Mouse (Mus musculus) forebrain, embryonic 13.5 days (tissue): ENCODE results near the gene Hspa1a. TPM values are rescaled to one million over a fixed set of nuclear protein-coding genes. Genes with fewer than 3 reads are reported as not detected.
"Not testable (repeated sequence)": the region's sequence is repeated elsewhere in the genome, so short reads cannot be mapped to it uniquely, and the experiment has no call there.

Source experiments
- ATAC-seq: fragments of 200-750 bp; cut with Nextera tagmentation; 2 replicates; pipeline ENCODE4 v1.8.0; 2017
- H3K27ac ChIP-seq: fragments of 300-500 bp; sonication (generic); 2 replicates; pipeline ENCODE4 v1.5.1; 2015; ENCODE audit warnings: inconsistent platforms, mild to moderate bottlenecking, moderate library complexity
- H3K27me3 ChIP-seq: fragments of 300-500 bp; sonication (generic); 2 replicates; pipeline ENCODE4 v1.6.1; 2015; ENCODE audit warnings: mild to moderate bottlenecking, inconsistent platforms
- H3K36me3 ChIP-seq: fragments of 300-500 bp; sonication (generic); 2 replicates; pipeline ENCODE4 v1.6.1; 2015; ENCODE audit warnings: mild to moderate bottlenecking, inconsistent platforms; ENCODE audit not compliant: poor library complexity, severe bottlenecking
- H3K4me1 ChIP-seq: fragments of 300-500 bp; sonication (generic); 2 replicates; pipeline ENCODE4 v1.6.1; 2015; ENCODE audit warnings: inconsistent platforms
- H3K4me2 ChIP-seq: fragments of 300-500 bp; sonication (generic); 2 replicates; pipeline ENCODE4 v1.6.1; 2015; ENCODE audit warnings: inconsistent platforms, mild to moderate bottlenecking, moderate library complexity
- H3K4me3 ChIP-seq: fragments of 300-500 bp; sonication (generic); 2 replicates; pipeline ENCODE4 v1.5.1; 2015; ENCODE audit warnings: mild to moderate bottlenecking, inconsistent platforms
- H3K9ac ChIP-seq: fragments of 300-500 bp; sonication (generic); 2 replicates; pipeline ENCODE4 v1.6.1; 2015; ENCODE audit warnings: mild to moderate bottlenecking, inconsistent platforms
- H3K9me3 ChIP-seq: fragments of 300-500 bp; sonication (generic); replicated peaks from 2 replicates; pipeline ENCODE4 v1.6.1; 2016; ENCODE audit warnings: inconsistent platforms
- WGBS: fragments of 180-500 bp; shearing (Covaris S2); methylation state at CpG from one replicate; pipeline ENCODE4 v1.1.7; 2015; 5-methylcytosine and 5-hydroxymethylcytosine counted together
- polyA plus RNA-seq: library from polyadenylated mRNA; unstranded; fragments of >200 nt; fragmentation: Nextera tagmentation; extraction: Ambion mirVana; gene quantifications from 2 replicates; pipeline ENCODE4 v1.2.1, GENCODE M21; 2015

Gene Hspa1a
- polyA plus RNA-seq, result 1.5 and 1.6 TPM in 2 replicates

DNA sequence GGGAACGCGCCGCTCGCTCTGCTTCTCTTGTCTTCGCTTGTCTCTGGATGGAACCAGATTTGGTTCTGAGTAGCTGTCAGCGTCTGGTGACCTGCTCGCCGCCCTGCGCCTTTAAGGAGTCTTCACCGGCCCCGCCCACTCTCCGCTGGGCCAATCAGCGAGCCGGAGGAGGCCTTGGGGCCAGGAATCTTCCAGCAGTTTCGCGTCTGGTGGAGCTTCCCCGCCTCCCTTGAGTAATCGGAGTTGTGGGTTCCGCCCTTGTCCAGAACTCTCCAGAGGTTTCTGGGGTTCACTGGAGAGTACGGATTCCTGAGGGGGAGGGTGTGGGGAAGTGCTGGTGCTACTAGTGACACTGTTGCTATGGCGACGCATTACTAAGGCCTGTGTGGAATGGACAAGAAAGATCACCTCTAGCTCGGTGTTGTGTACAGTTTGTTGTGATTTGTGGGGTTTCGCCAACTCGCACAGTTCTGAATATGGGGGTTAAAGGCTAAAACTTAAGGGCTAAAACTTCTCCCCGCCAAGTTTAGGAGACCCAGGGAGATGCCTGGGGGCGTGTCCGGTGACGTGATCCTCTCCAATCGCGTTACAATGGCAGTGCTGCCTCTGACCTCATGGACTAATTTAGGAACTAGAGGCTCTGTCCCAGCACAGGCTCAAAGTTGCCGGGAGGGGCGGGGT is at the start of gene Hspa1a, which contains the start of gene Hspa1l:
Hspa1a (minus strand) TSS at position 88 of the 681 bp plus-strand sequence.
Hspa1l (plus strand) TSS at position 635 of the 681 bp plus-strand sequence.
- WGBS, result under 1% methylated on average over 32 of the region's 33 CpGs
- H3K9me3 ChIP-seq, H3K36me3 ChIP-seq, H3K4me1 ChIP-seq, H3K27ac ChIP-seq: not testable (repeated sequence)
- Histone ChIP-seq H3K27me3 (peaks cover 38% of the 10 kb centered on the region), H3K4me2 (peak within 1 kb of the TSS; percentile 79), H3K9ac (peak within 1 kb of the TSS; percentile 48; the same call in 1 of the 2 replicates), H3K4me3 (peak within 1 kb of the TSS; percentile 40)
- peak; percentile 96 for ATAC-seq

DNA sequence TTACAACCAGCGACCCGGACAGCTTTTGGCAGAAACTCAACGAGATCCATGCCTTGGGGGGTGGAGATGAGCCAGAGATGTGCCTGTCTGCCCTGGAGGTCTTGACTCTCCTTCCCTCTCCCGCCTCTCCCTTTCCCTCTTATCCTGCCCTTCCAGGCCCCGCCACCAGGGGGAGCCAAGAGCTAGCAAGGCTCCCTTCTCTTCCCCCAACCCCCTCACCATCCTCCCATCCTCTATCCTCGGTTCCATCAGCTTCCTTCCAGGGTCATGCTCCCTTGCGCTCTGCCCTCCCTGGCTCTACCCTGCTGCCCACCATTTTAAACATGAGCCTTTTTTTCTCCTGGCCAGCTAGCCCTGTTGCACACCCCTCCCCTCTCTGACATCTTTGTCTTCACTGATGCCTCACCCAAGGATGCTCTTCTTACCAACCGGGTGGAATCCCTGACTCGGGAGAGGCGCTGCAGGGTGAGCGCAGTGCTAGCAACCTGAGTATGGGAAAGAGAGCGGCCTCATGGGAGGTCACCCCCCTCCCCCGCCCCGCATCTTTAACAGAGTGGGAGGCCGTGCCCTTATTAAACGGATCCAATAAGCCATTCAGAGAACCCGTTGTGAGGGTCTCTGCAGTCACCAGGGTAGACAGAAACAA is 49.3 kb upstream of the Hspa1a start:
- Histone ChIP-seq H3K9me3 (no peaks in the 10 kb centered on the region), H3K36me3 (peaks cover 16% of the 10 kb centered on the region), H3K27me3 (no peaks in the 10 kb centered on the region), H3K4me1 (peaks cover 16% of the 10 kb centered on the region), H3K27ac (peak overlapping the region; percentile 2; the same call in 1 of the 2 replicates), H3K4me2 (peak overlapping the region; percentile 36), H3K9ac (no peak overlapping the region), H3K4me3 (no peak overlapping the region)
- WGBS, result 4% methylated on average over 17 of the region's 17 CpGs
- peak; percentile 74 for ATAC-seq

DNA sequence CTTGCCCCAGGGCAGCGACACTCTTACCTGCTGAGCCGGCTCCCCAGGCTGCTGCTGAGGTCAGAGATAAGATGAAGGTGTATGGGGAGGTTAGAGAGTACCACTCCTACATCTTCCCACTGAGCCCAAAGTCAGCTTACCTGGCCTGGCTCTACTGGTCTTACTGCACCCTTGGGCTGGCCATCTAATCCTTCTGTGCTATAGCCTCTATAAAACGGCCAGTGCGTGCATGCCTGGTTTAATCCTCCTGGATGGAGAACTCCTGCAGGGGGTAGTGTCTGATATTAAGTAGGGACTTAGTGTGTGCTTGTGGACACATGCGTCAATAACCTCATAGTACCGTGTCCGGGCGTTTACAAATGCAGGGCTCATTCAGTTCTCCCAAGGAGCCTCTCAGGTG is 48.6 kb upstream of the Hspa1a start:
- Histone ChIP-seq H3K36me3 (peaks cover 23% of the 10 kb centered on the region), H3K9me3 (no peaks in the 10 kb centered on the region), H3K4me3 (no peak overlapping the region), H3K4me1 (peaks cover 14% of the 10 kb centered on the region), H3K9ac (no peak overlapping the region), H3K4me2 (no peak overlapping the region), H3K27me3 (no peaks in the 10 kb centered on the region), H3K27ac (no peak overlapping the region)
- ATAC-seq, result no peak
- 86% methylated on average over 8 of the region's 8 CpGs for WGBS

DNA sequence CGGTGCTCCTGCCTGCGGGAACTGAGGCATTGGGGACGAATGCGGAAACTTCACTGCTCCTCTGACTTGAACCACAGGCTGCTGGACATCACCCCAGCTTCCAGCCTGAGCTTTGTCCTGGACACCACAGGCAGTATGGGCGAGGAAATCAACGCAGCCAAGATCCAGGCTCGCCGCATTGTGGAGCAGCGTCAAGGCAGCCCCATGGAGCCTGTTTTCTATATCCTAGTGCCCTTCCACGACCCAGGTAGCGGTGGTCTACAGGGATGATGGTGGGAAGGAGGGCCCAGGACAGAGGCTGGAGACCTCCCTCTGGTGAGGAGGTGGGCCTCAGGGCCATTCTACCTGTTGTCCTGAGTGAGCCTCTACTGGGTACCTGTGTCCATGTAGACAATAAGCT is 47.9 kb upstream of the Hspa1a start:
- Histone ChIP-seq H3K4me3 (no peak overlapping the region), H3K27me3 (no peaks in the 10 kb centered on the region), H3K9ac (no peak overlapping the region), H3K4me2 (no peak overlapping the region), H3K36me3 (peaks cover 30% of the 10 kb centered on the region), H3K4me1 (peaks cover 14% of the 10 kb centered on the region), H3K9me3 (no peaks in the 10 kb centered on the region), H3K27ac (no peak overlapping the region)
- WGBS, result 78% methylated on average over 11 of the region's 11 CpGs
- ATAC-seq, result no peak

DNA sequence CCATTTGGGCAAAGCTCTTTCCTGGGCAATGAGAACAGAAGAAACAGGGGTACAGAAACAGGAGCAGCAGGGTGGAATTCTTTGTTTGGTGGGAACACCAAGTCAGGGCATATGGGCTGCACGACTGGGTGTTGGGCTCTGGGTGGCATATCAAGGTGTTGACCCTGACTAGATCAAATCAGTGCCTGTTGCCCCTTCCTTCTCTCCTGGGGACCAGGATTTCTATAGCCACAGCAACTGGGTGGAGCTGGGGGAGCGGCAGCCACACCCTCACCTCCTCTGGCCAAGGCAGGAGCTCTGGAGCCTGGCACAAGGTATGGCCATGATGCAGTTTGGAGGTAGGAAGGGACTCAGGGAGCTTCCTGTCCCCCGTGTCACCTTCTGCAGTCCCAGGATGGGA is 46.2 kb upstream of the Hspa1a start:
- Histone ChIP-seq H3K9ac (0 out of 2 replicates have a peak overlapping the region, but pooled peaks have one; percentile 21), H3K27me3 (no peaks in the 10 kb centered on the region), H3K27ac (no peak overlapping the region), H3K4me3 (no peak overlapping the region), H3K4me1 (peaks cover 14% of the 10 kb centered on the region), H3K36me3 (peaks cover 47% of the 10 kb centered on the region), H3K4me2 (no peak overlapping the region), H3K9me3 (no peaks in the 10 kb centered on the region)
- ATAC-seq, result no peak
- 74% methylated on average over 3 of the region's 3 CpGs for WGBS

DNA sequence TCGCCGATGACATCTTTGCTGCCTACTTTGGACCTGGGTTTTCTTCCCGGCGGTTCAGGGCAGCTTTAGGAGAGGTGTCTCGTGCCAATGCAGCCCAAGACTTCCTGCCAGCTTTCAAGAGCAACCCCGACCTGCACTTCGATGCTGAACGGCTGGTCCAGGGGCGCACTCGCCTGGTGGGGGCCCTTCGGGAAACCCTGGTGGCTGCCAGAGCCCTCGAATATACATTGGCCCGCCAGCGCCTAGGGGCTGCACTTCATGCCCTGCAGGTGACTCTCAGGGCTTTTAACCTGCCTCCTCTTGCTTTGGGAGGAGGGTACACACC is 45.7 kb upstream of the Hspa1a start:
- Histone ChIP-seq H3K9ac (peak overlapping the region; percentile 21; the same call in 1 of the 2 replicates), H3K4me3 (no peak overlapping the region), H3K27ac (no peak overlapping the region), H3K27me3 (no peaks in the 10 kb centered on the region), H3K4me1 (peaks cover 14% of the 10 kb centered on the region), H3K9me3 (no peaks in the 10 kb centered on the region), H3K4me2 (no peak overlapping the region), H3K36me3 (peaks cover 52% of the 10 kb centered on the region)
- no peak for ATAC-seq
- WGBS, result 75% methylated on average over 14 of the region's 14 CpGs

DNA sequence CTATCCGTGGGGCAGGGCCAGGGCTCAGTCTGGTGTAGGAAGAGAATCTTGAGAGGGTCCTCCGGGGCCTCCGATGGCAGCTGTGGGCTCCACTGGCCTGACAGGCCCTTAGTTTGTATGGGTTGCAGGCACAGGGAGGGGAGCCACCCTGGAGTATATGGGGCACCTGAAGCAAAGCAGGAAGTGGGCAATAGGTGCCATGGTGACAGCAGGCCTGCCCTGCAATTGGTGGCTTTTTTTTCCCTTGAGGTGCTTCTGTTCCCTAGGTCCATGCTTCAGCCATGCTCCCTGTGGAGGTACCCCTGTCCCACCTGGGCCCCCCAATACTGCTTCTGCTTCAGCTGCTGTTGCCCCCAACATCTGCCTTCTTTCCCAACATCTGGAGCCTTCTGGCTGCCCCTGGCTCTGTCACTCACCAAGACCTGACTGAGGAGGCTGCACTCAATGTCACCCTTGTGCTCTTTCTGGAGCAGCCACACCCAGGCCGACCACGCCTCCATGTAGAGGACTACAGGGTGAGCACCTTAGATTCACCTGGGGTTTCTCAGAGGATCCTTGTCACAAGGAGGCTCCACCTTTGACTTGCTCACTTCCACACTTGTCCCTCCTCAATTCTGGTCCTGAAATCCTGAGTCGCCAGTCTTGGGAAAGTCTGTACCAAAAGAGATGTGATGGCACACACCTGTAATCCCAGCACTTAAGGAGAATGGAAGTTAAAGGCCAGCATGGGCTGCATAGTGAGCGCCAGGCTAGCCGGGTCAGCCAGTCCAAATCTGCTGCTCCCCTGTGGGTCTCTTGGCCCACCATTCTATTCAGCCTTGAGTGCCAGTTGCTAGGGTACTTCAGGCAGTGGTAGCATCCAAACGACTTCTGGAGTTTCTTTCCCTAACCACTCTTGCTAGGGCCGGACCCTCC is 45.1 kb upstream of the Hspa1a start:
- Histone ChIP-seq H3K27me3 (no peaks in the 10 kb centered on the region), H3K36me3 (peaks cover 58% of the 10 kb centered on the region), H3K4me1 (peaks cover 14% of the 10 kb centered on the region), H3K4me2 (no peak overlapping the region), H3K27ac (peak overlapping the region; percentile 44), H3K9ac (peak overlapping the region; percentile 46), H3K4me3 (no peak overlapping the region), H3K9me3 (no peaks in the 10 kb centered on the region)
- 0 out of 2 replicates have a peak, but pooled peaks have one; percentile 3 for ATAC-seq
- 77% methylated on average over 10 of the region's 10 CpGs for WGBS

DNA sequence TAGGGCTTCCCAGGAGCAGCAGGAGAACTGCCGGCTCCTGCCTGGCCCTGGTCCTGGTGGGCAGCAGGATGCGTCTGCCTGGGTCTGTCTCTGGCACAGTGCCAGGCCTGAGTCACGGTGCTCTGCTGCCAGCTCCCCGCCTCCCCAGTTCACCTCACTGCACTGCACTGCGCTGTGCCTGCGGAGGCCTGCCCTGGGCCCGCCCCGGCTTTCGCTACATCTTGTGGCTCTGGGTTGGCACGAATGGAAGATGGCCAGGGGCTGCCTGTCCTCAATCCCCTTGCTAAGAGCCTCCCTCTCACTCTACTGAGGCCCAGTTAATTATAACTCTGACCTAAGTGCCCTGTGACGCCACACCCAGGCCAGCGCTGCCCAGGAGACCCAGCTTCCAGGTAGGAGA is 44.4 kb upstream of the Hspa1a start, which contains the start of gene Vwa7:
Vwa7 (plus strand) TSS at position 204 of the 400 bp plus-strand sequence.
- Histone ChIP-seq H3K36me3 (peaks cover 65% of the 10 kb centered on the region), H3K9ac (peak within 1 kb of the TSS; percentile 46), H3K9me3 (no peaks in the 10 kb centered on the region), H3K27ac (peak within 1 kb of the TSS; percentile 44), H3K27me3 (no peaks in the 10 kb centered on the region), H3K4me3 (no peak within 1 kb of the TSS), H3K4me1 (peaks cover 11% of the 10 kb centered on the region), H3K4me2 (0 out of 2 replicates have a peak within 1 kb of the TSS, but pooled peaks have one; percentile 10)
- 38% methylated on average over 12 of the region's 12 CpGs for WGBS
- ATAC-seq, result peak; percentile 71

DNA sequence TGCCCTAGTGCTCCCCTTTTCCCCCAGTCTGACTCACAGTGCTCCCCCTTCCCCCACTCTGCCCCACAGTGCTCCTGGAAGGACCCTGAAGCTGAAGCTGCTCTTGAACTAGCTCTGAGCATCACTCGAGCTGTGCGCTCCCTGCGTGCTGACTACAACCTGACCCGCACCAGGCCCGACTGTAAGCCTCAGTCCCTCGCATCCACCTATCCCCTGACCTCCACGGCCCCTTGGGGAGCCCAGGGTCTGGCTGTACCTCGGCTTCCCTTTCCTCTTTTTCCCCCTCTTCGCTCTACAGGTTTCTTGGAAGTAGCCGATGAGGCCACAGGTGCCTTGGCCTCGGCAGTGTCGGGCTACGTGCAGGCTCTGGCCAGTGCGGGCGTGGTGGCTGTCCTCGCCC is 43.3 kb upstream of the Hspa1a start:
- Histone ChIP-seq H3K4me3 (no peak overlapping the region), H3K4me2 (no peak overlapping the region), H3K36me3 (peaks cover 76% of the 10 kb centered on the region), H3K27me3 (no peaks in the 10 kb centered on the region), H3K9ac (0 out of 2 replicates have a peak overlapping the region, but pooled peaks have one; percentile 18), H3K4me1 (peaks cover 9% of the 10 kb centered on the region), H3K9me3 (no peaks in the 10 kb centered on the region), H3K27ac (no peak overlapping the region)
- WGBS, result 91% methylated on average over 16 of the region's 16 CpGs
- ATAC-seq, result no peak

DNA sequence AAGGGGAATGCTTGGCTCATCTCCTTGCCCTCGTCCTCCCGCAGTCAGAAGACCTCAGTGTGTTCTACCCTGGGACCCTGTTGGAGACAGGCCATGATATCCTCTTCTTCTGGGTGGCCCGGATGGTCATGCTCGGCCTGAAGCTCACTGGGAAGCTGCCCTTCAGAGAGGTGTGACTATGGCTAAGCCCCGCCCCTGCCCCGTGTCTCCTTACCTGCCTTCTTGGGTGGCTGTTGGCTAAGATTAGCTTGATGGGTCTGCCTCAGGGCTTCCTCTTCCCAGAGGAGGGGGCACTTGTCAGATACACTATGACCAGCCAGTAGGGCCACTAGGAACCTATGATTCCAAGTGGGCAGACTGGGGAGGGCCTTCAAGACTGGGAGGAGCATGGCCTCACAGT is 41.3 kb upstream of the Hspa1a start:
- H3K27me3 ChIP-seq, result no peaks in the 10 kb centered on the region
- H3K4me1 ChIP-seq, result peaks cover 9% of the 10 kb centered on the region
- no peak overlapping the region for H3K27ac ChIP-seq
- WGBS, result 86% methylated on average over 6 of the region's 6 CpGs
- no peak for ATAC-seq
- H3K9me3 ChIP-seq, result no peaks in the 10 kb centered on the region
- H3K36me3 ChIP-seq, result peaks cover 96% of the 10 kb centered on the region
- no peak overlapping the region for H3K4me3 ChIP-seq
- H3K9ac ChIP-seq, result no peak overlapping the region
- H3K4me2 ChIP-seq, result no peak overlapping the region

DNA sequence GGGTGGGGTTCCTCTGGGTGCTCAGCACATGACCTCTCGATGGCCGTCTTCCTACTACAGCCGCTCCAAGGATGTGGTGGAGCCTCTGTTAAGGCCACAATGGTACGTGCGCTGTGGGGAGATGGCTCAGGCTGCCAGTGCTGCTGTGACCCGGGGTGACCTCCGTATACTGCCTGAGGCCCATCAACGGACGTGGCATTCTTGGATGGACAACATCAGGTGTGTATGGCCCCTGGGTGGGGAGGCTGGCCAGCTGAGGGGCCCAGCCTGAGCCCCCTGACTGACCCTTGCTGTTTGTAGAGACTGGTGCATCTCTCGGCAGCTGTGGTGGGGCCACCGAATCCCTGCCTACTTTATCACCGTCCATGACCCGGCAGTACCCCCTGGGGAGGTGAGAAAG is 40.5 kb upstream of the Hspa1a start:
- Histone ChIP-seq H3K27ac (no peak overlapping the region), H3K9me3 (no peaks in the 10 kb centered on the region), H3K4me1 (peaks cover 9% of the 10 kb centered on the region), H3K9ac (no peak overlapping the region), H3K4me3 (no peak overlapping the region), H3K36me3 (peaks cover 100% of the 10 kb centered on the region), H3K4me2 (no peak overlapping the region), H3K27me3 (no peaks in the 10 kb centered on the region)
- WGBS, result 93% methylated on average over 13 of the region's 13 CpGs
- no peak for ATAC-seq

DNA sequence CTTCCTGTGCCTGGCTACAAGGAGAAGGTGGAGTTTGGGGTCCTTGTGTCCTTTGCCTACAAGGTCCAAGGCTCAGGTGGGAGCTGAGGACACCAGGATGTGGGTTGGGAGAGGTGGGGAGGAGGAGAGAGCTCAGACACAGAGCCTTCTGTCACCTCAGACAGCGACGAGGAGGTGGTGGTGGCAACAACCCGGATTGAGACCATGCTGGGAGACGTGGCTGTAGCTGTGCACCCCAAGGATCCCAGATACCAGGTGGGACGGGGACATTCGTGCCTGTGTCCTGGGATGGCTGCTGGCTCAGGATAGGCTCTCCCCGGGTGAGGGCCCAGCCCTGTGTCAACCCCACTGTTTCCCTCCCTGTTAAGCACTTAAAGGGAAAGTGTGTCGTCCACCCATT is 39.5 kb upstream of the Hspa1a start:
- Histone ChIP-seq H3K27me3 (no peaks in the 10 kb centered on the region), H3K4me1 (peaks cover 5% of the 10 kb centered on the region), H3K9me3 (no peaks in the 10 kb centered on the region), H3K4me2 (no peak overlapping the region), H3K27ac (no peak overlapping the region), H3K4me3 (no peak overlapping the region), H3K36me3 (peaks cover 99% of the 10 kb centered on the region), H3K9ac (no peak overlapping the region)
- ATAC-seq, result no peak
- 93% methylated on average over 8 of the region's 8 CpGs for WGBS
